Mouse (Mus musculus) liver, postnatal 0 days (tissue): ENCODE results near the gene Btd.

Experiments
- CTCF ChIP-seq: sonication (generic); IDR thresholded peaks from 2 replicates; pipeline ENCODE4 v1.5.1; 2016; ENCODE audit warnings: antibody characterized with exemption, low read depth
- EP300 ChIP-seq: IDR thresholded peaks from 2 replicates; pipeline ENCODE4 v1.6.1; 2016; ENCODE audit warnings: antibody characterized with exemption, low read depth, mild to moderate bottlenecking

GRCm38 (mm10) chr14:31601908-31602615 is 38.8 kb upstream of the Btd start:
- no peak for TF ChIP-seq EP300
- TF ChIP-seq CTCF: no peak
